Mouse (Mus musculus) ES-E14 (cell line): ENCODE measurements around the gene Ankrd35. TPM values are rescaled to one million over a fixed set of nuclear protein-coding genes. Genes with fewer than 3 reads are reported as not detected.

Source experiments
- DNase-seq: peaks from one replicate; pipeline ENCODE4 v3.0.0-alpha.2; 2013; ENCODE audit warnings: low read depth, low spot score
- H3K27ac ChIP-seq: 2 replicates; pipeline ENCODE4 v1.5.1; 2012; ENCODE audit warnings: low read depth, mild to moderate bottlenecking, low read length, moderate library complexity, mixed read lengths; ENCODE audit not compliant: poor library complexity, insufficient read depth, severe bottlenecking
- H3K36me3 ChIP-seq: 2 replicates; pipeline ENCODE4 v1.6.1; 2012; ENCODE audit warnings: mild to moderate bottlenecking, low read length, moderate library complexity, mixed read lengths; ENCODE audit not compliant: control insufficient read depth, poor library complexity, insufficient read depth, severe bottlenecking
- H3K4me1 ChIP-seq, 2 experiments: fragments of 150-350 bp in 1 of 2; sonication (generic) in 1 of 2; 2 replicates each; pipeline ENCODE4 v1.6.1; 2012; ENCODE audit warnings: low read length in 2 of 2, mild to moderate bottlenecking in 1 of 2, mixed read lengths in 1 of 2; ENCODE audit not compliant: control insufficient read depth in 2 of 2, insufficient read depth in 2 of 2, poor library complexity in 1 of 2
- H3K4me3 ChIP-seq, 2 experiments: fragments of 150-350 bp in 1 of 2; sonication (generic) in 1 of 2; 2 replicates each; pipeline ENCODE4 v1.5.1; 2012; ENCODE audit warnings: low read length in 2 of 2, low read depth in 1 of 2, mild to moderate bottlenecking in 1 of 2, mixed read lengths in 1 of 2; ENCODE audit not compliant: insufficient read depth in 1 of 2, poor library complexity in 1 of 2, severe bottlenecking in 1 of 2
- H3K9ac ChIP-seq: 2 replicates; pipeline ENCODE4 v1.6.1; 2012; ENCODE audit warnings: low read depth, mild to moderate bottlenecking, low read length, mixed read lengths; ENCODE audit not compliant: poor library complexity, insufficient read depth, severe bottlenecking
- H3K9me3 ChIP-seq: fragments of 150-350 bp; sonication (generic); 2 replicates; pipeline ENCODE4 v1.6.1; 2012; ENCODE audit warnings: low read depth, mild to moderate bottlenecking, low read length; ENCODE audit not compliant: control insufficient read depth, insufficient read depth
- CHD2 ChIP-seq: IDR thresholded peaks from 2 replicates; pipeline ENCODE4 v1.6.1; 2014; ENCODE audit warnings: mild to moderate bottlenecking, low read depth, low read length, inconsistent platforms
- HCFC1 ChIP-seq: IDR thresholded peaks from 2 replicates; pipeline ENCODE4 v1.6.1; 2012; ENCODE audit warnings: low read length, inconsistent platforms, borderline replicate concordance; ENCODE audit not compliant: insufficient read depth
- MAFK ChIP-seq: IDR thresholded peaks from 2 replicates; pipeline ENCODE4 v1.6.1; 2014; ENCODE audit warnings: mild to moderate bottlenecking, low read depth, low read length, inconsistent platforms; ENCODE audit not compliant: insufficient read depth
- ZC3H11A ChIP-seq: IDR thresholded peaks from 2 replicates; pipeline ENCODE4 v1.6.1; 2012; ENCODE audit warnings: low read depth, mild to moderate bottlenecking, inconsistent platforms, low read length, borderline replicate concordance
- ZNF384 ChIP-seq: IDR thresholded peaks from 2 replicates; pipeline ENCODE4 v1.6.1; 2012; ENCODE audit warnings: low read depth, low read length, inconsistent platforms
- in situ Hi-C, 2 experiments: fragments of 600-800 bp; cut with MboI; formaldehyde crosslinking; loops; one replicate each; pipeline ENCODE4 v1.15.1; 2025; ENCODE audit warnings: low sequenced_read_pairs in 2 of 2, inconsistent platforms in 1 of 2; ENCODE audit not compliant: unreplicated experiment in 2 of 2
- total RNA-seq: library from RNA; depleted of rRNA; stranded (reverse); fragments of 300-350 nt; gene quantifications from 2 replicates; pipeline ENCODE4 v1.2.3, GENCODE M21; 2012

Gene Ankrd35
- total RNA-seq, 1 experiment: 3.7 TPM

DNA sequence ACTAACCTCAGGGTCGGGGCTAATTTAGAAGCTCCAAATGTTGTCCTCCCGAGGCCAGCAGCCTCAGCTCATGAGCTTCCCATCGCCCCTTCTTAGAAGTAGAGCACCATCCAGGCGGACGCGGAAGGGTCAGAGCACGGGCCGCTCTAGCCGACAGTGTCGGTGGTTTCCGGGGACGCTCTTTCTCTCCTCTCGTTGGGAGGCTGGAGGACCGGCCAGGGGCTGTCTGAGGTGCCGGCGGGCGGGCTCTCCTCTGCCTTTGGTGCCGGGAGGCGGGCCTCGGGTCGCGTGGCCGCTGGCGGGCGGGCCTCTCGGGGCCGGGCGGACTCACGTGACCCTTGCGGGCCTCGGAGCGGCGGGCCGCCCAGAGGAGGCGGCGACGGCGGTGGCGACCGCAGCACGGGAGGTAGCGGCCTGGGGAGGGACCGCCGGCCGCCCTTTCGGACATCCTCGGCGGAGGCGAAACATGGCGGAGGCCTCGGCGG lies 57.5 kb downstream of the Ankrd35 start, which contains the start of the genes Polr3c and Rnf115:
Gene Polr3c, minus strand, starts transcription at position 286 of the 485 bp plus-strand sequence.
Gene Rnf115, plus strand, starts transcription at position 322 of the 485 bp plus-strand sequence.
- Histone ChIP-seq H3K9me3 (no peaks in the 10 kb centered on the region), H3K27ac (no peak within 1 kb of the TSS; the same call in 1 of the 2 replicates), H3K4me3 (peak within 1 kb of the TSS; percentile 95 to 97), H3K9ac (peak within 1 kb of the TSS; percentile 90), H3K36me3 (peaks cover 2% of the 10 kb centered on the region; the same call in 1 of the 2 replicates), H3K4me1 (peaks cover 1 to 2% of the 10 kb centered on the region in 2 experiments; a peak in 3 of 4 replicates)
- peak; percentile 90 for DNase-seq
- in situ Hi-C loops: no loop called here
- TF ChIP-seq CHD2: no peak
- TF ChIP-seq HCFC1: peak; percentile 76
- no peak for TF ChIP-seq ZC3H11A

GRCm38 (mm10) chr3:96727828-96728633 lies 58.1 kb downstream of the Ankrd35 start:
- Histone ChIP-seq H3K36me3 (peaks cover 2% of the 10 kb centered on the region; the same call in 1 of the 2 replicates), H3K27ac (no peak overlapping the region; the same call in 1 of the 2 replicates), H3K4me3 (peak overlapping the region; percentile 95 to 97), H3K4me1 (peaks cover 1 to 2% of the 10 kb centered on the region in 2 experiments; a peak in 3 of 4 replicates), H3K9me3 (no peaks in the 10 kb centered on the region), H3K9ac (peak overlapping the region; percentile 90)
- DNase-seq: no peak
- TF ChIP-seq ZNF384: no peak
- TF ChIP-seq ZC3H11A: no peak
- TF ChIP-seq HCFC1: no peak
- no peak for TF ChIP-seq MAFK
- TF ChIP-seq CHD2: no peak
- in situ Hi-C loops: no loop called here

DNA sequence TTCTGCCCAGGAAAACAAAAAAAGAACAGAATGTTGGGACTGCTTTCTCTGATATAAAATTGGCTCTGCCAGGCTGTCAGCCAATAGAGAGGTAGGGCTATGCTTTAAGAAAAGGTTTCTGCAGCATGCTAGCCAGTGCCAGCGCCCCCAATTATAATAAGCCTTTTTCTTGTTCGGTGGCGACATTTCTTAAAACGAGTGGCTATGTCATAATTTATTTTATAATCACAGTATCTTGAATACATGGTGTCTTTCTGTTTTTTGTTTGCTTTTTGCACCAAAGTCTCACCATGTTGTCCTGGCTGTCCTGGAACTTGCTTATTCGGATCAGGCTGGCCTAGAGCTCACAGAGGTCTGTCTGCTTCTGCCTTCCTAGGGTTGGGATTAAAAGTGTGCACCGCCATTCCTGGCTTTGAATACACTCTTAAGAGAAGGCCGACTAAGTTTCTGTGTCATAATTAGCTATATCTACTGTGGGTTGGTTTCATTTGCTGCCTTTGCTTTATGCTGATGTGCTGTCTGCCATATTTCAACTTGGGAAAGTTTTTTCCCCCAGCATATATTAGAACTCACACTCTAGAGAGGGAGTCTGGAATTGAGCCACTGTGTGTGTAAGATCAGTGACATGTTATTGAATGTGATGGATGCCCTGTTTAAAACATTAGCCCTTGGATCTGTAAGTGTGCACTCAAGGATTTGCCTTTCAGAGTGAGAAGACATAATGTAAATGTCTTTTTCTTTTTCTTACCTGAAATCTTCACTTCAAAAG lies 58.9 kb downstream of the Ankrd35 start:
- TF ChIP-seq ZNF384: no peak
- TF ChIP-seq CHD2: no peak
- TF ChIP-seq HCFC1: no peak
- TF ChIP-seq MAFK: no peak
- TF ChIP-seq ZC3H11A: no peak
- Histone ChIP-seq H3K27ac (no peak overlapping the region), H3K4me3 (peak overlapping the region; percentile 95 to 97), H3K9me3 (no peaks in the 10 kb centered on the region), H3K4me1 (peaks cover 2 to 7% of the 10 kb centered on the region in 2 experiments), H3K9ac (no peak overlapping the region), H3K36me3 (no peaks in the 10 kb centered on the region; the same call in 1 of the 2 replicates)
- no peak for DNase-seq
- in situ Hi-C loops: no loop called here

DNA sequence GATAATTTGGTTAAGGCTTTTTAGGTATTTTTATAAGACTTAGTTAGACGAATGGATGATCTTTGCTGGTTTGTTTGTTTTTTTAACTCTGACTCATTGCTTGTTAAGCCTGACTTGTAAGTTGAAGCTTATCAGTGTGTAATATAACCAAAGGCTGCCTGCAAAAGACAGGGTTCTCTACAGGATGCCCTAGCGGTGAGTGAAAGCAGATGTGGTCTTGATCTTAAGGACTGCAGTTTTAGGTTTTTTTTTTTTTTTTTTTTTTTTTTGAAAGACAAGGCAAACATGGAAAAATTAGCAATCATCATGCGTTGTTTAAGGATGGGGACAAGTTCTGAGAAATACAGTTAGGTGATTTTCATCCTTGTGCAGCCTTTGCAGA lies 59.5 kb downstream of the Ankrd35 start:
- Histone ChIP-seq H3K9ac (no peak overlapping the region), H3K4me3 (no peak overlapping the region), H3K27ac (no peak overlapping the region), H3K36me3 (no peaks in the 10 kb centered on the region; the same call in 1 of the 2 replicates), H3K9me3 (no peaks in the 10 kb centered on the region), H3K4me1 (peaks cover 2 to 9% of the 10 kb centered on the region in 2 experiments)
- no peak for DNase-seq
- TF ChIP-seq MAFK (no peak), ZC3H11A (no peak), HCFC1 (no peak), ZNF384 (peak; percentile 73), CHD2 (no peak)
- in situ Hi-C loops: no loop called here
